Mouse (Mus musculus) heart, adult 8-10 months (tissue): Measurements from ENCODE around the gene Pfdn2. TPM values are rescaled to one million over a fixed set of nuclear protein-coding genes. Genes with fewer than 3 reads are reported as not detected.

Experiments used
- DNase-seq: peaks from one replicate; pipeline ENCODE4 v3.0.0; 2022; ENCODE audit warnings: low spot score
- total RNA-seq, 4 experiments: library from RNA; stranded (reverse); gene quantifications; 2 replicates each; pipeline ENCODE4 v1.2.4; 2022

The Pfdn2 gene
- total RNA-seq, 4 experiments from 2014 or later: 55.3 to 103 (median 78.2) TPM

GRCm38 (mm10) chr1:171402991-171403390 is 57.5 kb downstream of the Pfdn2 start:
- DNase-seq: no peak

GRCm38 (mm10) chr1:171407263-171407662 is 61.8 kb downstream of the Pfdn2 start:
- no peak for DNase-seq

Other genes starting within 250 kb of the Pfdn2 start
- gene Cfap126, start 231.8 kb upstream of the Pfdn2 start, total RNA-seq: 1 to 10 TPM in 1 of 4 experiments, under 1 TPM in 3; 0.60 to 2.0 (median 0.88) TPM
- gene Sdhc, start 195.1 kb upstream of the Pfdn2 start, total RNA-seq: 1,000 to 10,000 TPM; 1,259 to 1,304 (median 1,268) TPM
- gene Mpz, start 195.0 kb upstream of the Pfdn2 start, total RNA-seq: under 1 TPM in 2 of 4 experiments, not detected in 2; 0.31 to 0.41 TPM
- gene Pcp4l1, start 149.4 kb upstream of the Pfdn2 start, total RNA-seq: 100 to 1,000 TPM; 193 to 360 (median 253) TPM
- gene Nr1i3, start 131.7 kb upstream of the Pfdn2 start, total RNA-seq: not detected
- gene Tomm40l, start 123.2 kb upstream of the Pfdn2 start, total RNA-seq: 100 to 1,000 TPM in 1 of 4 experiments, 10 to 100 TPM in 3; 94.3 to 111 (median 97.4) TPM
- 1 to 10 TPM; 1.8 to 4.9 (median 1.9) TPM for gene Apoa2, start 120.6 kb upstream of the Pfdn2 start, total RNA-seq
- gene Fcer1g, start 111.3 kb upstream of the Pfdn2 start, total RNA-seq: 10 to 100 TPM in 2 of 4 experiments, 1 to 10 TPM in 2; 8.2 to 14.4 (median 11.5) TPM
- gene Adamts4, start 95.2 kb upstream of the Pfdn2 start, total RNA-seq: under 1 TPM; 0.19 to 0.60 (median 0.25) TPM
- gene Ndufs2, start 94.3 kb upstream of the Pfdn2 start, total RNA-seq: 1,000 to 10,000 TPM; 1,619 to 1,708 (median 1,672) TPM
- 10 to 100 TPM; 15.4 to 20.8 (median 19.1) TPM for gene B4galt3, start 75.3 kb upstream of the Pfdn2 start, total RNA-seq
- gene Ppox, start 64.5 kb upstream of the Pfdn2 start, total RNA-seq: 10 to 100 TPM; 11.9 to 16.6 (median 12.7) TPM
- gene Usp21, start 57.7 kb upstream of the Pfdn2 start, total RNA-seq: 10 to 100 TPM; 18.9 to 21.1 (median 19.9) TPM
- 10 to 100 TPM; 88.2 to 96.3 (median 90.7) TPM for gene Ufc1, start 50.6 kb upstream of the Pfdn2 start, total RNA-seq
- gene Dedd, start 16.5 kb upstream of the Pfdn2 start, total RNA-seq: 10 to 100 TPM; 21.2 to 26.1 (median 21.9) TPM
- gene Nit1, start within 50 bp of the Pfdn2 start, total RNA-seq: 10 to 100 TPM; 26.9 to 36.8 (median 29.4) TPM
- gene Klhdc9, start 15.1 kb downstream of the Pfdn2 start, total RNA-seq: under 1 TPM in 1 of 4 experiments, not detected in 3; 0.16 TPM
- gene Nectin4, start 24.4 kb downstream of the Pfdn2 start, total RNA-seq: under 1 TPM in 3 of 4 experiments, not detected in 1; 0.11 to 0.38 (median 0.25) TPM
- 1 to 10 TPM; 1.7 to 3.0 (median 2.0) TPM for gene Arhgap30, start 43.3 kb downstream of the Pfdn2 start, total RNA-seq
- gene Usf1, start 65.6 kb downstream of the Pfdn2 start, total RNA-seq: 10 to 100 TPM; 43.0 to 48.4 (median 45.2) TPM
- gene Tstd1, start 73.2 kb downstream of the Pfdn2 start, total RNA-seq: 1 to 10 TPM in 3 of 4 experiments, under 1 TPM in 1; 0.75 to 2.0 (median 1.3) TPM
- gene F11r, start 91.9 kb downstream of the Pfdn2 start, total RNA-seq: 10 to 100 TPM; 34.5 to 36.2 (median 35.6) TPM
- 1 to 10 TPM; 1.8 to 2.8 (median 2.1) TPM for gene Alyref2, start 157.8 kb downstream of the Pfdn2 start, total RNA-seq
- gene Itln1, start 189.6 kb downstream of the Pfdn2 start, total RNA-seq: not detected
- gene Cd244a, start 213.5 kb downstream of the Pfdn2 start, total RNA-seq: 1 to 10 TPM in 1 of 4 experiments, under 1 TPM in 3; 0.09 to 1.3 (median 0.17) TPM